Mouse (Mus musculus) midbrain, embryonic 10.5 days (tissue): ENCODE data around the gene Trim23. TPM values are rescaled to one million over a fixed set of nuclear protein-coding genes. Genes with fewer than 3 reads are reported as not detected.

Source experiments
- DNase-seq: peaks from one replicate; pipeline ENCODE4 v3.0.0-alpha.2; 2017; ENCODE audit warnings: low spot score
- H3K27ac ChIP-seq: fragments of 300-500 bp; sonication (generic); replicated peaks from 2 replicates; pipeline ENCODE4 v1.5.1; 2016; ENCODE audit warnings: mild to moderate bottlenecking
- H3K27me3 ChIP-seq: fragments of 300-500 bp; sonication (generic); 2 replicates; pipeline ENCODE4 v1.6.1; 2016; ENCODE audit warnings: low read depth, mild to moderate bottlenecking; ENCODE audit not compliant: poor library complexity, severe bottlenecking
- H3K36me3 ChIP-seq: fragments of 300-500 bp; sonication (generic); 2 replicates; pipeline ENCODE4 v1.6.1; 2016; ENCODE audit warnings: mild to moderate bottlenecking, moderate library complexity
- H3K4me1 ChIP-seq: fragments of 300-500 bp; sonication (generic); 2 replicates; pipeline ENCODE4 v1.6.1; 2016
- H3K4me3 ChIP-seq: fragments of 300-500 bp; sonication (generic); 2 replicates; pipeline ENCODE4 v1.5.1; 2016; ENCODE audit warnings: mild to moderate bottlenecking, moderate library complexity
- H3K9me3 ChIP-seq: fragments of 300-500 bp; sonication (generic); replicated peaks from 2 replicates; pipeline ENCODE4 v1.6.1; 2016; ENCODE audit warnings: mild to moderate bottlenecking
- WGBS: fragments of 180-500 bp; shearing (Covaris S2); methylation state at CpG from one replicate; pipeline ENCODE4 v1.1.7; 2016; 5-methylcytosine and 5-hydroxymethylcytosine counted together
- polyA plus RNA-seq: library from polyadenylated mRNA; unstranded; fragments of >200 nt; fragmentation: Nextera tagmentation; extraction: Ambion mirVana; gene quantifications from 2 replicates; pipeline ENCODE4 v1.2.1, GENCODE M21; 2016

The Trim23 gene
- polyA plus RNA-seq = 18.9 and 21.4 TPM in 2 replicates

- peak within 1 kb of the TSS; percentile 69 for H3K4me3 ChIP-seq
- under 1% methylated on average over 38 of the region's 38 CpGs for WGBS
- no peaks in the 10 kb centered on the region for H3K27me3 ChIP-seq
- H3K4me1 ChIP-seq = peaks cover 27% of the 10 kb centered on the region
- peaks cover 44% of the 10 kb centered on the region for H3K36me3 ChIP-seq
- no peaks in the 10 kb centered on the region for H3K9me3 ChIP-seq
- peak within 1 kb of the TSS; percentile 89 for H3K27ac ChIP-seq
- peak; percentile 96 for DNase-seq
These were observed at the start of gene Trim23 for GRCm38 (mm10) chr13:104178650-104179121. Trim23 (plus strand) TSS chr13:104178797.

- H3K27me3 ChIP-seq = no peaks in the 10 kb centered on the region
- no peak overlapping the region for H3K4me3 ChIP-seq
- DNase-seq = no peak
- no peaks in the 10 kb centered on the region for H3K9me3 ChIP-seq
- WGBS = 93% methylated on average over 2 of the region's 2 CpGs
- no peak overlapping the region for H3K27ac ChIP-seq
- no peaks in the 10 kb centered on the region; the same call in 1 of the 2 replicates for H3K4me1 ChIP-seq
- H3K36me3 ChIP-seq = peaks cover 43% of the 10 kb centered on the region
These were observed 46.0 kb upstream of the Trim23 start for GRCm38 (mm10) chr13:104132561-104132960.

GRCm38 (mm10) chr13:104134510-104135085, 44.0 kb upstream of the Trim23 start:
- 85% methylated on average over 4 of the region's 4 CpGs for WGBS

GRCm38 (mm10) chr13:104139369-104140209, 39.0 kb upstream of the Trim23 start:
- H3K27ac ChIP-seq = no peak overlapping the region
- 51% methylated on average over 13 of the region's 13 CpGs for WGBS
- no peak overlapping the region for H3K4me3 ChIP-seq
- peaks cover 80% of the 10 kb centered on the region for H3K36me3 ChIP-seq
- peak; percentile 66 for DNase-seq
- H3K4me1 ChIP-seq = no peaks in the 10 kb centered on the region; the same call in 1 of the 2 replicates
- H3K9me3 ChIP-seq = no peaks in the 10 kb centered on the region
- no peaks in the 10 kb centered on the region for H3K27me3 ChIP-seq

More at GRCm38 (mm10) chr13:104134510-104135085, 44.0 kb upstream of the Trim23 start:
- peaks cover 48% of the 10 kb centered on the region for H3K36me3 ChIP-seq
- H3K27ac ChIP-seq = no peak overlapping the region
- no peaks in the 10 kb centered on the region for H3K9me3 ChIP-seq
- no peaks in the 10 kb centered on the region for H3K27me3 ChIP-seq
- no peaks in the 10 kb centered on the region; the same call in 1 of the 2 replicates for H3K4me1 ChIP-seq
- H3K4me3 ChIP-seq = no peak overlapping the region
- no peak for DNase-seq

GRCm38 (mm10) chr13:104144871-104145270, 33.7 kb upstream of the Trim23 start:
- Histone ChIP-seq H3K27ac (no peak overlapping the region), H3K27me3 (no peaks in the 10 kb centered on the region), H3K4me1 (no peaks in the 10 kb centered on the region), H3K36me3 (peaks cover 98% of the 10 kb centered on the region), H3K4me3 (no peak overlapping the region), H3K9me3 (no peaks in the 10 kb centered on the region)
- WGBS = 83% methylated on average over 9 of the region's 9 CpGs
- DNase-seq = no peak

GRCm38 (mm10) chr13:104145646-104146045, 33.0 kb upstream of the Trim23 start:
- Histone ChIP-seq H3K4me3 (no peak overlapping the region), H3K9me3 (no peaks in the 10 kb centered on the region), H3K36me3 (peaks cover 96% of the 10 kb centered on the region), H3K4me1 (no peaks in the 10 kb centered on the region), H3K27me3 (no peaks in the 10 kb centered on the region), H3K27ac (no peak overlapping the region)
- WGBS = 97% methylated on average over 3 of the region's 3 CpGs
- DNase-seq = no peak

- 95% methylated on average over 5 of the region's 5 CpGs for WGBS
- Histone ChIP-seq H3K4me3 (no peak overlapping the region), H3K27ac (no peak overlapping the region), H3K27me3 (no peaks in the 10 kb centered on the region), H3K9me3 (no peaks in the 10 kb centered on the region), H3K36me3 (peaks cover 75% of the 10 kb centered on the region), H3K4me1 (no peaks in the 10 kb centered on the region)
- DNase-seq = no peak
These were observed 24.4 kb upstream of the Trim23 start for GRCm38 (mm10) chr13:104154180-104154579.

GRCm38 (mm10) chr13:104155106-104155505, 23.5 kb upstream of the Trim23 start:
- 92% methylated on average over 7 of the region's 7 CpGs for WGBS
- Histone ChIP-seq H3K9me3 (no peaks in the 10 kb centered on the region), H3K36me3 (peaks cover 76% of the 10 kb centered on the region), H3K4me3 (no peak overlapping the region), H3K27ac (no peak overlapping the region), H3K4me1 (no peaks in the 10 kb centered on the region), H3K27me3 (no peaks in the 10 kb centered on the region)
- DNase-seq = no peak

- no peak overlapping the region for H3K27ac ChIP-seq
- no peak overlapping the region for H3K4me3 ChIP-seq
- H3K27me3 ChIP-seq = no peaks in the 10 kb centered on the region
- DNase-seq = no peak
- 93% methylated on average over 1 of the region's 1 CpGs for WGBS
- H3K36me3 ChIP-seq = peaks cover 76% of the 10 kb centered on the region
- no peaks in the 10 kb centered on the region for H3K9me3 ChIP-seq
- H3K4me1 ChIP-seq = no peaks in the 10 kb centered on the region
These were observed 22.9 kb upstream of the Trim23 start for GRCm38 (mm10) chr13:104155686-104156085.

- no peak for DNase-seq
- H3K36me3 ChIP-seq = peaks cover 49% of the 10 kb centered on the region
- no peak overlapping the region for H3K27ac ChIP-seq
- peaks cover 6% of the 10 kb centered on the region; the same call in 1 of the 2 replicates for H3K9me3 ChIP-seq
- no peaks in the 10 kb centered on the region for H3K27me3 ChIP-seq
- H3K4me3 ChIP-seq = no peak overlapping the region
- 92% methylated on average over 5 of the region's 5 CpGs for WGBS
- peaks cover 8% of the 10 kb centered on the region for H3K4me1 ChIP-seq
These were observed 6.9 kb upstream of the Trim23 start for GRCm38 (mm10) chr13:104171711-104172110.

- no peak for DNase-seq
- H3K27me3 ChIP-seq = no peaks in the 10 kb centered on the region
- H3K27ac ChIP-seq = no peak overlapping the region
- peaks cover 15% of the 10 kb centered on the region for H3K4me1 ChIP-seq
- peaks cover 41% of the 10 kb centered on the region for H3K36me3 ChIP-seq
- no peak overlapping the region for H3K4me3 ChIP-seq
- H3K9me3 ChIP-seq = peaks cover 6% of the 10 kb centered on the region; the same call in 1 of the 2 replicates
These were observed 6.1 kb upstream of the Trim23 start for GRCm38 (mm10) chr13:104172498-104172897.

- H3K27me3 ChIP-seq = no peaks in the 10 kb centered on the region
These were observed 1.7 kb upstream of the Trim23 start for GRCm38 (mm10) chr13:104176874-104177273.

More at GRCm38 (mm10) chr13:104176874-104177273, 1.7 kb upstream of the Trim23 start:
- H3K4me3 ChIP-seq = peak overlapping the region; percentile 69
- peaks cover 26% of the 10 kb centered on the region for H3K36me3 ChIP-seq
- 83% methylated on average over 3 of the region's 3 CpGs for WGBS
- H3K4me1 ChIP-seq = peaks cover 27% of the 10 kb centered on the region
- DNase-seq = no peak
- no peak overlapping the region for H3K27ac ChIP-seq
- no peaks in the 10 kb centered on the region for H3K9me3 ChIP-seq
